Mouse (Mus musculus) cerebellum, adult 2 months (tissue): Measurements from ENCODE around the gene Sfi1. TPM values are rescaled to one million over a fixed set of nuclear protein-coding genes. Genes with fewer than 3 reads are reported as not detected.
"Not testable (repeated sequence)": the region's sequence is repeated elsewhere in the genome, so short reads cannot be mapped to it uniquely, and the experiment has no call there.

Experiments used
- DNase-seq, 2 experiments: peaks; one replicate each; pipeline ENCODE4 v3.0.0; 2021
- H3K27ac ChIP-seq: fragments of 200-500 bp; 2 replicates; pipeline ENCODE4 v1.5.1; 2012; ENCODE audit warnings: low read length, control low read depth, inconsistent platforms; ENCODE audit not compliant: insufficient read depth
- H3K27me3 ChIP-seq: fragments of 200-500 bp; 2 replicates; pipeline ENCODE4 v1.6.1; 2012; ENCODE audit warnings: inconsistent platforms, mild to moderate bottlenecking, low read length, moderate library complexity; ENCODE audit not compliant: control insufficient read depth, insufficient read depth
- H3K4me1 ChIP-seq: fragments of 200-500 bp; 2 replicates; pipeline ENCODE4 v1.6.1; 2011; ENCODE audit warnings: low read length; ENCODE audit not compliant: control insufficient read depth, insufficient read depth
- H3K4me3 ChIP-seq: fragments of 200-500 bp; replicated peaks from 2 replicates; pipeline ENCODE3; 2011; ENCODE audit warnings: mild to moderate bottlenecking, low read depth, low read length, control low read depth; ENCODE audit not compliant: insufficient read depth
- CTCF ChIP-seq: fragments of 200-500 bp; IDR thresholded peaks from 2 replicates; pipeline ENCODE4 v1.5.1; 2011; ENCODE audit warnings: low read depth, mild to moderate bottlenecking, control low read depth, low read length, moderate library complexity, borderline replicate concordance; ENCODE audit not compliant: insufficient read depth
- POLR2A ChIP-seq: fragments of 200-500 bp; IDR thresholded peaks from 2 replicates; pipeline ENCODE4 v1.6.1; 2011; ENCODE audit warnings: low read length, control low read depth, borderline replicate concordance; ENCODE audit not compliant: insufficient read depth
- WGBS: fragments of 180-500 bp; shearing (Covaris S2); methylation state at CpG from one replicate; pipeline ENCODE4 v1.1.7; 2018; 5-methylcytosine and 5-hydroxymethylcytosine counted together
- polyA plus RNA-seq: library from polyadenylated mRNA; depleted of rRNA; stranded (reverse); fragments of >200 nt; gene quantifications from 2 replicates; pipeline ENCODE4 v1.2.3, GENCODE M21; 2012; rRNA removed

Sfi1 gene
- polyA plus RNA-seq, 1 experiment: 24.1 TPM

- H3K4me1 ChIP-seq: no peaks in the 10 kb centered on the region
- DNase-seq: no peak
- peaks cover 3% of the 10 kb centered on the region; the same call in 1 of the 2 replicates for H3K27me3 ChIP-seq
- WGBS: 68% methylated on average over 10 of the region's 10 CpGs
- H3K27ac ChIP-seq: no peak overlapping the region
- TF ChIP-seq CTCF: no peak
- TF ChIP-seq POLR2A: no peak
- H3K4me3 ChIP-seq: no peak overlapping the region
Observed at GRCm38 (mm10) chr11:3101875-3102494, 91.3 kb downstream of the Sfi1 start.

DNA sequence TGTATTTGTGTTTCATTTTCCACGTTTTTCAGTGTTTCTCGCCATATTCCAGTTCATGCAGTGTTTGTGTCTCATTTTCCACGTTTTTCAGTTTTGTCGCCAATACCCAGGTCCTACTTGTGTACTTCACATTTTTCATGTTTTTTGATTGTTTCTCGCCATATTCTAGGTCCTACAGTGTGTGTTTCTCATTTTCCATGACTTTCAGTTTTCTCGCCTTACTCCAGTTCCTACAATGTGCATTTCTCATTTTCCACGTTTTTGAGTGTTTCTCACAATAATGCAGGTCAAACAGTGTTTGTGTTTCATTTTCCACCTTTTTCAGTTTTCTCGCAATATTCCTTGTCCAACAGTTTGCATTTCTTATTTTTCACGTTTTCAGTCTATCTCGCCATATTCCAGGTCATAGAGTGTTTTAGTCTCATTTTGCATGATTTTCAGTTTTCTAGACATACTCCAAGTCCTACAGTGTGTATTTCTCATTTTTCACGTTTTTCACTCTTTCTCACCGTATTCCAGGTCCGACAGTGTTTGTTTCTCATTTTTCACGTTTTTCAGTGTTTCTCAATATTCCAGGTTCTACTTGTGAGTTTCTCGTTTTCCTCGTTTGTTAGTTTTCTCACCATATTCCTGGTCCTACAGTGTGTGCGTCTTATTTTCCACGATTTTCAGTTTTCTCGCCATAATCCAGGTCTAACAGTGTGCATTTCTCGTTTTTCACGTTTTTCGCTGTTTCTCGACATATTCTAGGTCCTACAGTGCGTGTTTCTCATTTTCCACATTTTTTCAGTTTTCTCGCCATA lies 92.0 kb downstream of the Sfi1 start:
- TF ChIP-seq POLR2A (no peak), CTCF (no peak)
- WGBS: 75% methylated on average over 25 of the region's 25 CpGs
- no peak overlapping the region for H3K4me3 ChIP-seq
- no peak for DNase-seq
- H3K27ac ChIP-seq: no peak overlapping the region
- H3K27me3 ChIP-seq: peaks cover 3% of the 10 kb centered on the region; the same call in 1 of the 2 replicates
- H3K4me1 ChIP-seq: no peaks in the 10 kb centered on the region

- H3K4me3 ChIP-seq, H3K27ac ChIP-seq, DNase-seq, H3K27me3 ChIP-seq, H3K4me1 ChIP-seq: not testable (repeated sequence)
- WGBS: 75% methylated on average over 12 of the region's 12 CpGs
Observed at GRCm38 (mm10) chr11:3100066-3100645, 93.1 kb downstream of the Sfi1 start.

Other genes with a start within 250 kb of the Sfi1 start
- gene Eif4enif1, start 8.9 kb upstream of the Sfi1 start, polyA plus RNA-seq: 57.4 and 59.0 TPM in 2 replicates
- 83.2 and 85.9 TPM in 2 replicates for gene Drg1, start 73.0 kb upstream of the Sfi1 start, polyA plus RNA-seq
- gene Patz1, start 95.4 kb upstream of the Sfi1 start, polyA plus RNA-seq: 41.0 and 44.1 TPM in 2 replicates
- 68.2 and 76.1 TPM in 2 replicates for gene Pik3ip1, start 136.9 kb upstream of the Sfi1 start, polyA plus RNA-seq
- gene Limk2, start 215.7 kb upstream of the Sfi1 start, polyA plus RNA-seq: 201 and 206 TPM in 2 replicates